Mouse (Mus musculus): ENCODE results near the gene Pfdn6. TPM values are rescaled to one million over a fixed set of nuclear protein-coding genes. Genes with fewer than 3 reads are reported as not detected.

Gene Pfdn6
- polyA plus RNA-seq, 1 experiment from 2014 or later: 83.8 TPM

Other genes starting within 250 kb of the Pfdn6 start
- gene March2, start 221.7 kb downstream of the Pfdn6 start, polyA plus RNA-seq (2015; fragmentation: Nextera tagmentation; extraction: Ambion mirVana): 256 and 281 TPM in 2 replicates
- 107 and 115 TPM in 2 replicates for gene Rab11b, start 179.8 kb downstream of the Pfdn6 start, polyA plus RNA-seq (2015; fragmentation: Nextera tagmentation; extraction: Ambion mirVana)
- 29.3 and 29.6 TPM in 2 replicates for gene Angptl4, start 158.5 kb downstream of the Pfdn6 start, polyA plus RNA-seq (2015; fragmentation: Nextera tagmentation; extraction: Ambion mirVana)
- gene Kank3, start 129.8 kb downstream of the Pfdn6 start, polyA plus RNA-seq (2015; fragmentation: Nextera tagmentation; extraction: Ambion mirVana): 10.0 and 13.7 TPM in 2 replicates
- gene Rps28, start 115.8 kb downstream of the Pfdn6 start, polyA plus RNA-seq (2015; fragmentation: Nextera tagmentation; extraction: Ambion mirVana): 389 and 463 TPM in 2 replicates
- 243 and 245 TPM in 2 replicates for gene Ndufa7, start 115.8 kb downstream of the Pfdn6 start, polyA plus RNA-seq (2015; fragmentation: Nextera tagmentation; extraction: Ambion mirVana)
- gene Cd320, start 97.3 kb downstream of the Pfdn6 start, polyA plus RNA-seq (2015; fragmentation: Nextera tagmentation; extraction: Ambion mirVana): 11.9 and 12.1 TPM in 2 replicates
- not detected in 2 replicates for gene Gm7029, start 66.5 kb downstream of the Pfdn6 start, polyA plus RNA-seq (2015; fragmentation: Nextera tagmentation; extraction: Ambion mirVana)
- gene Kifc1, start 49.7 kb downstream of the Pfdn6 start, polyA plus RNA-seq (2015; fragmentation: Nextera tagmentation; extraction: Ambion mirVana): 5.8 and 6.1 TPM in 2 replicates
- gene Platr17, start 35.2 kb downstream of the Pfdn6 start, polyA plus RNA-seq (2015; fragmentation: Nextera tagmentation; extraction: Ambion mirVana): 0.21 and 0.54 TPM in 2 replicates
- 18.6 and 19.6 TPM in 2 replicates for gene Daxx, start 30.9 kb downstream of the Pfdn6 start, polyA plus RNA-seq (2015; fragmentation: Nextera tagmentation; extraction: Ambion mirVana)
- 31.0 and 34.6 TPM in 2 replicates for gene Tapbp, start 24.4 kb downstream of the Pfdn6 start, polyA plus RNA-seq (2015; fragmentation: Nextera tagmentation; extraction: Ambion mirVana)
- gene Zbtb22, start 24.4 kb downstream of the Pfdn6 start, polyA plus RNA-seq (2015; fragmentation: Nextera tagmentation; extraction: Ambion mirVana): 7.8 and 9.1 TPM in 2 replicates
- 7.8 and 9.0 TPM in 2 replicates for gene Rgl2, start 10.8 kb downstream of the Pfdn6 start, polyA plus RNA-seq (2015; fragmentation: Nextera tagmentation; extraction: Ambion mirVana)
- 12.2 and 13.4 TPM in 2 replicates for gene Wdr46, start 317 bp upstream of the Pfdn6 start, polyA plus RNA-seq (2015; fragmentation: Nextera tagmentation; extraction: Ambion mirVana)
- 2.2 and 2.3 TPM in 2 replicates for gene B3galt4, start 11.1 kb upstream of the Pfdn6 start, polyA plus RNA-seq (2015; fragmentation: Nextera tagmentation; extraction: Ambion mirVana)
- gene Vps52, start 15.5 kb upstream of the Pfdn6 start, polyA plus RNA-seq (2015; fragmentation: Nextera tagmentation; extraction: Ambion mirVana): 21.3 and 21.9 TPM in 2 replicates
- 904 and 1,002 TPM in 2 replicates for gene Rps18, start 15.7 kb upstream of the Pfdn6 start, polyA plus RNA-seq (2015; fragmentation: Nextera tagmentation; extraction: Ambion mirVana)
- 126 and 139 TPM in 2 replicates for gene H2-K1, start 60.0 kb upstream of the Pfdn6 start, polyA plus RNA-seq (2015; fragmentation: Nextera tagmentation; extraction: Ambion mirVana)
- gene Ring1, start 84.3 kb upstream of the Pfdn6 start, polyA plus RNA-seq (2015; fragmentation: Nextera tagmentation; extraction: Ambion mirVana): 3.2 and 4.0 TPM in 2 replicates
- gene H2-Ke6, start 87.7 kb upstream of the Pfdn6 start, polyA plus RNA-seq (2015; fragmentation: Nextera tagmentation; extraction: Ambion mirVana): 30.1 and 32.2 TPM in 2 replicates
- 58.8 and 59.8 TPM in 2 replicates for gene Slc39a7, start 91.3 kb upstream of the Pfdn6 start, polyA plus RNA-seq (2015; fragmentation: Nextera tagmentation; extraction: Ambion mirVana)
- gene Rxrb, start 91.5 kb upstream of the Pfdn6 start, polyA plus RNA-seq (2015; fragmentation: Nextera tagmentation; extraction: Ambion mirVana): 14.7 and 15.7 TPM in 2 replicates
- 0.26 and 0.27 TPM in 2 replicates for gene Col11a2, start 99.1 kb upstream of the Pfdn6 start, polyA plus RNA-seq (2015; fragmentation: Nextera tagmentation; extraction: Ambion mirVana)
- 0.43 and 0.57 TPM in 2 replicates for gene H2-Oa, start 152.0 kb upstream of the Pfdn6 start, polyA plus RNA-seq (2015; fragmentation: Nextera tagmentation; extraction: Ambion mirVana)
- 5.3 and 5.5 TPM in 2 replicates for gene H2-DMa, start 179.2 kb upstream of the Pfdn6 start, polyA plus RNA-seq (2015; fragmentation: Nextera tagmentation; extraction: Ambion mirVana)
- gene Brd2, start 182.3 kb upstream of the Pfdn6 start, polyA plus RNA-seq (2015; fragmentation: Nextera tagmentation; extraction: Ambion mirVana): 32.0 and 35.8 TPM in 2 replicates
- gene H2-DMb2, start 203.0 kb upstream of the Pfdn6 start, polyA plus RNA-seq (2015; fragmentation: Nextera tagmentation; extraction: Ambion mirVana): 0.74 and 1.0 TPM in 2 replicates
- gene H2-DMb1, start 212.7 kb upstream of the Pfdn6 start, polyA plus RNA-seq (2015; fragmentation: Nextera tagmentation; extraction: Ambion mirVana): 1.3 and 1.5 TPM in 2 replicates
- gene Tap1, start 247.2 kb upstream of the Pfdn6 start, polyA plus RNA-seq (2015; fragmentation: Nextera tagmentation; extraction: Ambion mirVana): 3.8 and 4.2 TPM in 2 replicates
- gene Psmb9, start 247.4 kb upstream of the Pfdn6 start, polyA plus RNA-seq (2015; fragmentation: Nextera tagmentation; extraction: Ambion mirVana): 9.6 and 9.7 TPM in 2 replicates